Comparison of ENCODE assay signal across 26 mouse cellular contexts in genomic region chr4:120571691-120572090, GRCm38 (mm10). TPM values are rescaled to one million over a fixed set of nuclear protein-coding genes. Genes with fewer than 3 reads are reported as not detected.
A peak's percentile ranks its signal among the peaks of the same experiment; 100 is the strongest.
DNase-seq lines count a peak whose midpoint lies in the region; ATAC-seq and TF ChIP-seq lines count a peak whose summit lies in the region.
"Had no signal": no experiment of that assay in that cellular context is flagged by ENCODE, and none has a peak within 500 bp of the region (broad histone marks: within the 10 kb centered on the region; RNA-seq: fewer than 3 reads in every experiment).

No protein-coding gene starts in this region.

- H3K4me1 ChIP-seq in heart, embryonic 15.5 days (replicated peaks), result peaks cover 35% of the 10 kb centered on the region
- H3K4me1 ChIP-seq in lung, adult 2 months (ENCODE audit: control insufficient read depth, insufficient read depth, low read length), result peaks cover 9% of the 10 kb centered on the region; the same call in 1 of the 2 replicates

- H3K27ac ChIP-seq in heart, embryonic 15.5 days, result peak overlapping the region; percentile 96
- H3K27ac ChIP-seq in layer of hippocampus, adult 2 months, result peak overlapping the region; percentile 97; the same call in 1 of the 2 replicates
- H3K27ac ChIP-seq: forebrain, embryonic 13.5 days; hindbrain, embryonic 10.5 days; liver, embryonic 13.5 days had no signal

- H3K4me2 ChIP-seq in heart, embryonic 15.5 days, result no peak overlapping the region
- H3K4me2 ChIP-seq: midbrain, embryonic 11.5 days had no signal

- no peaks in the 10 kb centered on the region for H3K36me3 ChIP-seq in heart, embryonic 15.5 days

- H3K4me3 ChIP-seq in heart, embryonic 15.5 days, result no peak overlapping the region
- H3K4me3 ChIP-seq in layer of hippocampus, adult 2 months, result no peak overlapping the region
- no peak overlapping the region for H3K4me3 ChIP-seq in lung, adult 2 months (replicated peaks; ENCODE audit: extremely low read depth, low read depth, low read length)
- H3K4me3 ChIP-seq: forebrain, embryonic 13.5 days; hindbrain, embryonic 10.5 days had no signal

- no peak for ATAC-seq in heart, embryonic 15.5 days (replicated peaks; ENCODE audit: insufficient number of reproducible peaks, insufficient read depth, low FRiP score, low read depth)
- ATAC-seq: forebrain, embryonic 13.5 days; hindbrain, postnatal 0 days had no signal

- TF ChIP-seq CTCF in layer of hippocampus, adult 2 months (conservative IDR thresholded peaks at IDR 0.05), result no peak
- no peak for TF ChIP-seq CTCF in lung, adult 2 months (IDR thresholded peaks at IDR 0.05; ENCODE audit: insufficient read depth, low read length)

- H3K9ac ChIP-seq in heart, embryonic 15.5 days, result no peak overlapping the region

- 47% methylated on average over 3 of the region's 3 CpGs for WGBS in heart, embryonic 15.5 days
- 27% methylated on average over 3 of the region's 3 CpGs for WGBS in lung, adult 2 months

- no peak for DNase-seq in heart, adult 11 months
- DNase-seq in layer of hippocampus, adult 2 months (ENCODE audit: low spot score in 2 of 2), result no peak
- DNase-seq in layer of hippocampus, adult 18-20 months (ENCODE audit: low spot score in 2 of 2), result no peak
- peak; percentile 10 for DNase-seq in lung, postnatal 36 days
- DNase-seq in lung, adult 2 months, result no peak
- DNase-seq in retina, embryonic 14.5 days (ENCODE audit: low spot score), result no peak
- DNase-seq in ovary, postnatal 14 days (ENCODE audit: low spot score), result no peak
- DNase-seq: B cell, adult 2 months; cerebellum, adult 18-20 months; cerebellum, postnatal 36 days; gastrocnemius, postnatal 14 days; kidney, adult 8-10 months; layer of hippocampus, postnatal 36 days; liver, embryonic 13.5 days; right cerebral cortex, adult 18-20 months; thymus, postnatal 25 days had no signal

- no peak for TF ChIP-seq POLR2A in lung, adult 2 months (IDR thresholded peaks at IDR 0.05; ENCODE audit: borderline replicate concordance, extremely low read depth, low read depth, low read length)

- H3K27me3 ChIP-seq in heart, embryonic 15.5 days, result no peaks in the 10 kb centered on the region
- H3K27me3 ChIP-seq: forebrain, embryonic 13.5 days; liver, embryonic 13.5 days had no signal

- H3K9me3 ChIP-seq in heart, embryonic 15.5 days (replicated peaks), result no peaks in the 10 kb centered on the region
- H3K9me3 ChIP-seq: forebrain, embryonic 13.5 days; hindbrain, embryonic 10.5 days; liver, embryonic 13.5 days had no signal

RNA-seq across cellular contexts. Expression of gene Ctps, which starts 1.6 kb away (rescaled TPM):
- 86.3 and 90.7 TPM in 2 replicates for polyA plus RNA-seq in heart, embryonic 15.5 days (2015; fragmentation: Nextera tagmentation; extraction: Ambion mirVana)
- 10 to 100 TPM; 33.5 to 38.4 TPM for total RNA-seq in layer of hippocampus, adult 2 months (2021)
- total RNA-seq in layer of hippocampus, adult 18-20 months (2021), result 10 to 100 TPM; 33.4 to 34.1 TPM
- polyA plus RNA-seq in lung, adult 2 months (2012; rRNA removed), result 7.7 and 10.2 TPM in 2 replicates

RNA-seq across cellular contexts. Expression of gene Gm8439, which starts 16.9 kb away (rescaled TPM):
- polyA plus RNA-seq in heart, embryonic 15.5 days (2015; fragmentation: Nextera tagmentation; extraction: Ambion mirVana), result 0.52 TPM in 1 of 2 replicates, not detected in the other
- not detected for total RNA-seq in layer of hippocampus, adult 2 months (2021)
- not detected for total RNA-seq in layer of hippocampus, adult 18-20 months (2021)
- not detected in 2 replicates for polyA plus RNA-seq in lung, adult 2 months (2012; rRNA removed)
- total RNA-seq: adrenal gland, postnatal 4 days; gastrocnemius, postnatal 14 days; hindbrain, postnatal 0 days; layer of hippocampus, postnatal 36 days; left cerebral cortex, postnatal 14 days had no signal
- polyA plus RNA-seq: forebrain, embryonic 13.5 days; heart, embryonic 14.5 days; hindbrain, embryonic 10.5 days; hindbrain, postnatal 0 days; large intestine, adult 2 months; liver, embryonic 13.5 days; midbrain, embryonic 11.5 days; neural tube, embryonic 11.5 days had no signal

RNA-seq across cellular contexts. Expression of gene Slfnl1, which starts 39.7 kb away (rescaled TPM):
- polyA plus RNA-seq in heart, embryonic 15.5 days (2015; fragmentation: Nextera tagmentation; extraction: Ambion mirVana), result not detected in 2 replicates
- under 1 TPM; 0.27 to 0.33 TPM for total RNA-seq in layer of hippocampus, adult 2 months (2021)
- under 1 TPM; 0.17 to 0.36 TPM for total RNA-seq in layer of hippocampus, adult 18-20 months (2021)
- 0.12 and 0.26 TPM in 2 replicates for polyA plus RNA-seq in lung, adult 2 months (2012; rRNA removed)
- total RNA-seq: gastrocnemius, postnatal 14 days had no signal
- polyA plus RNA-seq: forebrain, embryonic 13.5 days; heart, embryonic 14.5 days; hindbrain, embryonic 10.5 days; hindbrain, postnatal 0 days; liver, embryonic 13.5 days; midbrain, embryonic 11.5 days; neural tube, embryonic 11.5 days had no signal
